Mouse (Mus musculus): ENCODE measurements around the gene Auts2.

Auts2 gene

GRCm38 (mm10) chr5:132445213-132445954 lies 97.8 kb downstream of the Auts2 start:
- no peak for DNase-seq

GRCm38 (mm10) chr5:132442948-132443347 lies 100.2 kb downstream of the Auts2 start:
- no peak for DNase-seq

- no peak for DNase-seq
Measured at GRCm38 (mm10) chr5:132438414-132438813, 104.7 kb downstream of the Auts2 start.

GRCm38 (mm10) chr5:132437994-132438393 lies 105.2 kb downstream of the Auts2 start:
- no peak for DNase-seq

- DNase-seq: no peak
Measured at GRCm38 (mm10) chr5:132437478-132437877, 105.7 kb downstream of the Auts2 start.

- DNase-seq: no peak
Measured at GRCm38 (mm10) chr5:132436901-132437300, 106.2 kb downstream of the Auts2 start.

GRCm38 (mm10) chr5:132436473-132436872 lies 106.7 kb downstream of the Auts2 start:
- DNase-seq: no peak

GRCm38 (mm10) chr5:132435401-132435800 lies 107.7 kb downstream of the Auts2 start:
- no peak for DNase-seq

GRCm38 (mm10) chr5:132433377-132434115 lies 109.6 kb downstream of the Auts2 start:
- DNase-seq: no peak

- no peak for DNase-seq
Measured at GRCm38 (mm10) chr5:132429363-132429762, 113.8 kb downstream of the Auts2 start.

- DNase-seq: no peak
Measured at GRCm38 (mm10) chr5:132426342-132426741, 116.8 kb downstream of the Auts2 start.

GRCm38 (mm10) chr5:132425792-132426309 lies 117.3 kb downstream of the Auts2 start:
- DNase-seq: no peak

- DNase-seq: no peak
Measured at GRCm38 (mm10) chr5:132410338-132410852, 132.7 kb downstream of the Auts2 start.

- peak; percentile 22 to 50 for DNase-seq
Measured at GRCm38 (mm10) chr5:132408892-132409575, 134.1 kb downstream of the Auts2 start.

GRCm38 (mm10) chr5:132400556-132400955 lies 142.6 kb downstream of the Auts2 start:
- peak; percentile 28 to 29 for DNase-seq

GRCm38 (mm10) chr5:132399486-132399885 lies 143.7 kb downstream of the Auts2 start:
- peak in 1 of 2 experiments; percentile 12 for DNase-seq

GRCm38 (mm10) chr5:132395922-132396321 lies 147.2 kb downstream of the Auts2 start:
- no peak for DNase-seq

- DNase-seq: peak in 1 of 2 experiments; percentile 5
Measured at GRCm38 (mm10) chr5:132394800-132395575, 148.2 kb downstream of the Auts2 start.

GRCm38 (mm10) chr5:132391831-132392763 lies 151.0 kb downstream of the Auts2 start:
- DNase-seq: peak in 1 of 2 experiments; percentile 3

GRCm38 (mm10) chr5:132388746-132389145 lies 154.4 kb downstream of the Auts2 start:
- peak; percentile 50 to 67 for DNase-seq
